Mouse (Mus musculus) midbrain, embryonic 14.5 days (tissue): ENCODE measurements at regions not wholly inside any gene's neighbourhood (a gene's known extent, or its start where the extent isn't known, plus 50 kb on each side); places are given as distances from the start of the nearest gene placed in this dataset.

Source experiments
- ATAC-seq: fragments of 200-750 bp; cut with Nextera tagmentation; 2 replicates; pipeline ENCODE4 v1.8.0; 2017; ENCODE audit warnings: moderate number of reproducible peaks, moderate library complexity; ENCODE audit not compliant: low FRiP score, low TSS enrichment
- DNase-seq: peaks from one replicate; pipeline ENCODE4 v3.0.0-alpha.2; 2015
- H3K27ac ChIP-seq: fragments of 300-500 bp; sonication (generic); replicated peaks from 2 replicates; pipeline ENCODE4 v1.5.1; 2014; ENCODE audit warnings: mild to moderate bottlenecking, low read depth, low read length, moderate library complexity
- H3K27me3 ChIP-seq: fragments of 300-500 bp; sonication (generic); 2 replicates; pipeline ENCODE4 v1.6.1; 2014; ENCODE audit warnings: low read length, control low read depth, mixed read lengths; ENCODE audit not compliant: control insufficient read depth, insufficient read depth
- H3K36me3 ChIP-seq: fragments of 300-500 bp; sonication (generic); 2 replicates; pipeline ENCODE4 v1.6.1; 2014; ENCODE audit warnings: low read length, control low read depth; ENCODE audit not compliant: control insufficient read depth, insufficient read depth
- H3K4me1 ChIP-seq: fragments of 300-500 bp; sonication (generic); 2 replicates; pipeline ENCODE4 v1.6.1; 2014; ENCODE audit warnings: mild to moderate bottlenecking, antibody characterized with exemption, low read length, control low read depth; ENCODE audit not compliant: control insufficient read depth, insufficient read depth
- H3K4me2 ChIP-seq: fragments of 300-500 bp; sonication (generic); 2 replicates; pipeline ENCODE4 v1.6.1; 2014; ENCODE audit warnings: mild to moderate bottlenecking, low read length, moderate library complexity
- H3K4me3 ChIP-seq: fragments of 300-500 bp; sonication (generic); replicated peaks from 2 replicates; pipeline ENCODE4 v1.5.1; 2014; ENCODE audit warnings: low read depth, low read length
- H3K9ac ChIP-seq: fragments of 300-500 bp; sonication (generic); replicated peaks from 2 replicates; pipeline ENCODE4 v1.6.1; 2014; ENCODE audit warnings: mild to moderate bottlenecking, low read length, moderate library complexity
- H3K9me3 ChIP-seq: fragments of 300-500 bp; sonication (generic); 2 replicates; pipeline ENCODE4 v1.6.1; 2016; ENCODE audit warnings: low read length, control low read depth, mixed read lengths; ENCODE audit not compliant: control insufficient read depth
- WGBS: fragments of 180-500 bp; shearing (Covaris S2); extraction: QIAGEN DNeasy Blood & Tissue Kit; methylation state at CpG from one replicate; pipeline ENCODE4 v1.1.7; 2014; 5-methylcytosine and 5-hydroxymethylcytosine counted together

- H3K36me3 ChIP-seq: no peaks in the 10 kb centered on the region
- no peak overlapping the region for H3K4me3 ChIP-seq
- ATAC-seq: no peak
- no peak overlapping the region for H3K9ac ChIP-seq
- H3K4me2 ChIP-seq: no peak overlapping the region
- WGBS: 88% methylated on average over 4 of the region's 4 CpGs
- H3K9me3 ChIP-seq: no peaks in the 10 kb centered on the region
- DNase-seq: no peak
- no peaks in the 10 kb centered on the region for H3K4me1 ChIP-seq
- H3K27me3 ChIP-seq: no peaks in the 10 kb centered on the region
- no peak overlapping the region for H3K27ac ChIP-seq
Observed at GRCm38 (mm10) chr15:44948626-44949025, 4814.5 kb downstream of the 9330182O14Rik start.

- Histone ChIP-seq H3K4me3 (no peak overlapping the region), H3K9me3 (no peaks in the 10 kb centered on the region), H3K36me3 (no peaks in the 10 kb centered on the region), H3K9ac (no peak overlapping the region), H3K27ac (no peak overlapping the region), H3K4me2 (no peak overlapping the region), H3K4me1 (no peaks in the 10 kb centered on the region), H3K27me3 (no peaks in the 10 kb centered on the region)
- ATAC-seq (peak; percentile 69), DNase-seq (no peak)
- 92% methylated on average over 7 of the region's 7 CpGs for WGBS
Observed at GRCm38 (mm10) chr15:44950952-44951642, 4816.9 kb downstream of the 9330182O14Rik start.
